Mouse (Mus musculus) liver, postnatal 0 days (tissue): ENCODE measurements around the gene Abcc9.

Experiments
- CTCF ChIP-seq: sonication (generic); IDR thresholded peaks from 2 replicates; pipeline ENCODE4 v1.5.1; 2016; ENCODE audit warnings: antibody characterized with exemption, low read depth
- EP300 ChIP-seq: IDR thresholded peaks from 2 replicates; pipeline ENCODE4 v1.6.1; 2016; ENCODE audit warnings: antibody characterized with exemption, low read depth, mild to moderate bottlenecking

GRCm38 (mm10) chr6:142706688-142707087 lies 4.6 kb upstream of the Abcc9 start:
- TF ChIP-seq EP300 (no peak), CTCF (peak; percentile 51)
